Mouse (Mus musculus) hindbrain, embryonic 15.5 days (tissue): ENCODE results near the gene B9d1. TPM values are rescaled to one million over a fixed set of nuclear protein-coding genes. Genes with fewer than 3 reads are reported as not detected.

Experiments used
- ATAC-seq: fragments of 200-750 bp; cut with Nextera tagmentation; 2 replicates; pipeline ENCODE4 v1.8.0; 2017; ENCODE audit warnings: low read depth, moderate number of reproducible peaks, moderate TSS enrichment; ENCODE audit not compliant: low FRiP score
- H3K27ac ChIP-seq: fragments of 300-500 bp; sonication (generic); replicated peaks from 2 replicates; pipeline ENCODE4 v1.5.1; 2015; ENCODE audit warnings: mild to moderate bottlenecking, inconsistent platforms
- H3K27me3 ChIP-seq: fragments of 300-500 bp; sonication (generic); 2 replicates; pipeline ENCODE4 v1.6.1; 2015; ENCODE audit warnings: control low read depth, inconsistent platforms
- H3K36me3 ChIP-seq: fragments of 300-500 bp; sonication (generic); 2 replicates; pipeline ENCODE4 v1.6.1; 2015; ENCODE audit warnings: control low read depth, inconsistent platforms
- H3K4me1 ChIP-seq: fragments of 300-500 bp; sonication (generic); replicated peaks from 2 replicates; pipeline ENCODE4 v1.6.1; 2015; ENCODE audit warnings: control low read depth, inconsistent platforms
- H3K4me2 ChIP-seq: fragments of 300-500 bp; sonication (generic); 2 replicates; pipeline ENCODE4 v1.6.1; 2015; ENCODE audit warnings: moderate library complexity, mild to moderate bottlenecking, inconsistent platforms
- H3K4me3 ChIP-seq: fragments of 300-500 bp; sonication (generic); 2 replicates; pipeline ENCODE4 v1.5.1; 2015; ENCODE audit warnings: mild to moderate bottlenecking, inconsistent platforms
- H3K9ac ChIP-seq: fragments of 300-500 bp; sonication (generic); 2 replicates; pipeline ENCODE4 v1.6.1; 2015; ENCODE audit warnings: inconsistent platforms
- H3K9me3 ChIP-seq: fragments of 300-500 bp; sonication (generic); 2 replicates; pipeline ENCODE4 v1.6.1; 2016; ENCODE audit warnings: control low read depth, inconsistent platforms
- WGBS: fragments of 180-500 bp; shearing (Covaris S2); methylation state at CpG from one replicate; pipeline ENCODE4 v1.1.7; 2015; 5-methylcytosine and 5-hydroxymethylcytosine counted together
- polyA plus RNA-seq: library from polyadenylated mRNA; unstranded; fragments of >200 nt; fragmentation: Nextera tagmentation; extraction: Ambion mirVana; gene quantifications from 2 replicates; pipeline ENCODE4 v1.2.1, GENCODE M21; 2015

Gene B9d1
- polyA plus RNA-seq, 1 experiment from 2014 or later: 34.9 TPM

DNA sequence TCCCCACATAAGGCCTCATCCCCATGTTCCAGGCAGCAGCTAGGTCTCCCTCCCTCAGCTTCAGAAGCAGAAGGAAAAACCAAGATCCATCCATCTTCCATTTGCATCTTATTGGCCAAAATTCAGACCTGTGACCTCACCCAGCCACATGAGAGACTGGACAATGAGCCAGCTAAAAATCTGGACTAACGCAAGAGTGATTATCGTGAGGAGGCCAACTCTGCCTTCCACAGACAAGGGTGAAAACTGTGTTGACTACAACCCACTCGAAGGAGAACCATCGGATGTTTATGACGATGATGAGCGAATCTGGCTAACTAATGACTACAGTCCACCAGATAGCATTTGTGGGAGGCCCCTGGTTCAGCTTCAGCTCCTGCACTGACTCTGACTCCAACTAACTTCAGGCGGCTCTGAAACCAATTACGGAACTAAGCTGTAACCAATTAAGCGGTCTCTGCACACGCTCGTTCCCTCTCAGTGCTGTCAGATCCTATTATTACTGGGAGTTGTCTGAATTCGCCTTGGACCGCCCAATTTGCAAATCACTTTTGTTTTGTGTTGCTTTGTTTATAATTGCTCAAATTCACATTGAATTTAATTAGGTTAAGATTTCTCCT is 21.6 kb upstream of the B9d1 start:
- Histone ChIP-seq H3K4me3 (no peak overlapping the region), H3K27me3 (no peaks in the 10 kb centered on the region), H3K4me1 (peaks cover 33% of the 10 kb centered on the region), H3K27ac (no peak overlapping the region), H3K36me3 (peaks cover 4% of the 10 kb centered on the region; the same call in 1 of the 2 replicates), H3K9ac (no peak overlapping the region), H3K9me3 (no peaks in the 10 kb centered on the region), H3K4me2 (no peak overlapping the region)
- ATAC-seq: no peak
- 62% methylated on average over 13 of the region's 13 CpGs for WGBS

DNA sequence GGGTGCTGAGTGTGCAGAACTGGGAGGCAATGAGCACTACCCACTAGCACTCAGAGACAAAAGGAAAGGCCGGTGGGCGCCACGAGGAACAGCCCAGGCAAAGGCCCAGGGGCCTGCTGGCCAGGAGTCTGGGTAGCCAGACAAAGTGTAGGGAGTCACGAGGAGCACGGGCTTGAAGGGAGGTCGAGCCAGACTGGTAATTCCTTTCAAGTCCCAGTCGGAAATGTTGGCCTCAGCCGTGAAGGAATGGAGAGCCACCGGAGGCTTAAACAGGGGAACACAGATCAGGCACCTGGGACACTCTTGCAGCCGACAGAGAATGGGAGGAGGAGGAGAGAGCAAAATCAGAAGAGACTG is 20.7 kb upstream of the B9d1 start:
- WGBS: 12% methylated on average over 10 of the region's 10 CpGs
- no peak overlapping the region for H3K4me3 ChIP-seq
- no peaks in the 10 kb centered on the region for H3K27me3 ChIP-seq
- ATAC-seq: no peak
- no peak overlapping the region for H3K9ac ChIP-seq
- peak overlapping the region; percentile 78 for H3K27ac ChIP-seq
- H3K9me3 ChIP-seq: no peaks in the 10 kb centered on the region
- H3K4me2 ChIP-seq: peak overlapping the region; percentile 12
- peaks cover 11% of the 10 kb centered on the region for H3K36me3 ChIP-seq
- peaks cover 37% of the 10 kb centered on the region for H3K4me1 ChIP-seq

DNA sequence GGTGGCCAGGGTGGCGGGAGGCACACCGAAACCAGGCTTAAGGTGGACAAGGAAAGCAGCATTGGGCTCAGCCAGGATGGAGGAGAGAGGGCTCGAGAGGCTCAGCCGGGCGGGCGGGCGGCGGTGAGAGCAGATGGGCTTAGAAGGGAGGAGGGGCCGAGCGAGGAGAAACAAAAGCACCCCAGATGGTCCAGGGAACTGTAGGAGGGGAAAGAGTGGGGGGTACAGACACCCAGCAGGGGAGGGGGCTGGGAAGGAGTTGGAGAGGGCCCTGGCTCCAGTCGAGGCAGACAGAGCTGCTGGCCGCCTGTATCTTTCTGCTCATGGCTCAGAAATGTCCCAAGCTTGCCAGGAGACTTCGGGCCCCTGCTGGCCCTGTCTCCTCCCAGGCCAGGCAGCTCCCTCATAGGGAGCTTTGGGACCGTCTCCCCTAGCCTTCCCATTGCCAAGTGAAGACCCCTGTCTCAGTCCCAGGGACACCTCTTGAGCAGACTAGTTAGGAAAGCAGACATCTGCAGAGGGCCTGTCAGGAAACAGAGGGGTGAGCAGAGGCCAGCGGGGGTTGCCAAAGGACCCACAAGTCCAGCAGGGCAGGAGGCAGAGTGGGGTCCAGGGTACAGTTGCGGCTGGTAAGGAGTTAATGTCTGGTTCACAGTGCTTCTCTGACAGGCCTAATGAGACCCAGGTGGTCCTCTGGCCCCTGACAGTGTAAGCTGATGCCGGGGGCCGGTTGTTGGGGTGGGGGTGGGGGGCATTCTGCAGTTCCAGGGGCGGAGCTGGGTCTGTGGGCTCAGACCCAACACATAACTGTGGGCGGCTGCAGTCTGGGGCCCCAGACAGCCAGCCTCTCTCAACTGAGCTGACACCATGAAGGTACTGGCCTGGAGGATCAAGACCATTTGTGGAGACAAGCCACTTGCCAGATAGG is 20.1 kb upstream of the B9d1 start, which contains the start of gene Mfap4:
Mfap4 (plus strand) TSS at position 819 of the 928 bp plus-strand sequence.
- 5% methylated on average over 19 of the region's 20 CpGs for WGBS
- H3K9me3 ChIP-seq: no peaks in the 10 kb centered on the region
- H3K27me3 ChIP-seq: no peaks in the 10 kb centered on the region
- no peak within 1 kb of the TSS for H3K4me3 ChIP-seq
- peak within 1 kb of the TSS; percentile 78 for H3K27ac ChIP-seq
- peak within 1 kb of the TSS; percentile 18 for H3K4me2 ChIP-seq
- peaks cover 43% of the 10 kb centered on the region for H3K4me1 ChIP-seq
- ATAC-seq: peak; percentile 65
- H3K36me3 ChIP-seq: peaks cover 18% of the 10 kb centered on the region
- H3K9ac ChIP-seq: no peak within 1 kb of the TSS

DNA sequence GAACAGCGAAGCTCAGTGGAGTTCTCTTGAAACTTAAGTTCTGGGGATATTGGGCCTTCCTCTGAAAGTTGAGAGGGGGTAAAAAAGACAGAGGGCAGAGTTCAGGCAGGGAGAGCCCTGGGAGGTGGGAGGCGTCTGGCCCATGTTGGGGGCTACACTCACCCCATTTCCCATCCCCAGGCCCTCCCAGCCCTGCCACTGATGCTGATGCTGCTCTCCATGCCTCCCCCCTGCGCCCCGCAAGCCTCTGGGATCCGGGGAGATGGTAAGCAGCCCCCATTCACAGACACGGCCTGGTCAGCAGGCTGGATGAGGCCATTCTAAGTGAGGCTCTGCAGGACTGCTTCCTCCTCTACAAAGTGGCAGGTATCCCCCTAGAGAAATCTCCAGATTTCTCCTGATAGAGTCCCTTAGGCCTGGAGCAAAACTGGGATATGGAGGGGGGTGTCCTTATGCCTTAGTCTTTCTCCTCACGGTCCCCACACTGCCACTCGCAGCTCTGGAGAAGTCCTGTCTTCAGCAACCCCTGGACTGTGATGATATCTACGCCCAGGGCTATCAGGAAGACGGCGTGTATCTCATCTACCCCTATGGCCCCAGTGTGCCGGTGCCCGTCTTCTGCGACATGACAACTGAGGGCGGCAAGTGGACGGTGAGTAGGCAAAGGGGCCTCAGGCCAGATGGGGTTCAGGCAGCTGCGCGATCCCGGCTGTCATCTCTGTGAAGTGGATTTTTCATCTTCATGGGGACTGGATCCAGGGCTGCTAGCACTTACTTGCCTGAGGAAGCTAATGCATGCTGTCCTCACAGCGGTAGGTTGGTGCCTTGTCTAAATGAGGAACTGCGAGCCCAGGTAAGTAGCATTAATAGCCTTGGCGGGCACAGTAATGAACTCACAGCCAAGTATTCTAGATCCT is 19.1 kb upstream of the B9d1 start:
- H3K27ac ChIP-seq: peak overlapping the region; percentile 78
- 49% methylated on average over 22 of the region's 22 CpGs for WGBS
- H3K9me3 ChIP-seq: no peaks in the 10 kb centered on the region
- no peaks in the 10 kb centered on the region for H3K27me3 ChIP-seq
- H3K36me3 ChIP-seq: peaks cover 26% of the 10 kb centered on the region
- H3K9ac ChIP-seq: no peak overlapping the region
- H3K4me1 ChIP-seq: peaks cover 52% of the 10 kb centered on the region
- peak overlapping the region; percentile 18; the same call in 1 of the 2 replicates for H3K4me2 ChIP-seq
- H3K4me3 ChIP-seq: no peak overlapping the region
- no peak for ATAC-seq

DNA sequence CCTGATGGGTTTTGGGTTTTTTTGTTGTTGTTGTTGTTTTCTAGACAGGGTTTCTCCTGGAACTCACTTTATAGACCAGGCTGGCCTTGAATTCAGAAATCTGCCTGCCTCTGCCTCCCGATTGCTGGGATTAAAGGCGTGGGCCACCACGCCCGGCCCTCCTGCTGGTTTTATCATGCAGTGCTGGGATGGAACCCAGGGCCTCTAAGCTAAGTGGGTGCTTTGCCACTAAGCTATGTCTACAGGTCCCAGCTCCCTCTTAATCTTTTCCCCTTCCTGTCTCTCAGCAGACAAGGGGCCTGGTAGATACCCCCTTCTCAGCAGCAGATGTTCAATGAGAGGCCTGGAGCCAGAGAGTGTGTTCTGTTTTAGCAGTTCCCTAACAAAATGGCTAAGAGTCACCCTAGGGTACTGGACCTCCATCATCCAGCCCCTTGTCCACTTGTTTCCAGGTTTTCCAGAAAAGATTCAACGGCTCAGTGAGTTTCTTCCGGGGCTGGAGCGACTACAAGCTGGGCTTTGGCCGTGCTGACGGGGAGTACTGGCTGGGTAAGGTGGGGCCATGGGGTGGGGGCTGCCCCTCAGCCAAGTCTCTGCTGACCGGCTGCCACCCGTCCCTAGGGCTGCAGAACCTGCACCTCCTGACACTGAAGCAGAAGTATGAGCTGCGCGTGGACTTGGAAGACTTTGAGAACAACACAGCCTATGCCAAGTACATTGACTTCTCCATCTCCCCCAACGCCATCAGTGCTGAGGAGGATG is 18.3 kb upstream of the B9d1 start:
- Histone ChIP-seq H3K27me3 (no peaks in the 10 kb centered on the region), H3K4me1 (peaks cover 54% of the 10 kb centered on the region), H3K4me2 (no peak overlapping the region), H3K9me3 (no peaks in the 10 kb centered on the region), H3K27ac (no peak overlapping the region; the same call in 1 of the 2 replicates), H3K36me3 (peaks cover 34% of the 10 kb centered on the region), H3K9ac (no peak overlapping the region), H3K4me3 (no peak overlapping the region)
- ATAC-seq: no peak
- 85% methylated on average over 14 of the region's 14 CpGs for WGBS

DNA sequence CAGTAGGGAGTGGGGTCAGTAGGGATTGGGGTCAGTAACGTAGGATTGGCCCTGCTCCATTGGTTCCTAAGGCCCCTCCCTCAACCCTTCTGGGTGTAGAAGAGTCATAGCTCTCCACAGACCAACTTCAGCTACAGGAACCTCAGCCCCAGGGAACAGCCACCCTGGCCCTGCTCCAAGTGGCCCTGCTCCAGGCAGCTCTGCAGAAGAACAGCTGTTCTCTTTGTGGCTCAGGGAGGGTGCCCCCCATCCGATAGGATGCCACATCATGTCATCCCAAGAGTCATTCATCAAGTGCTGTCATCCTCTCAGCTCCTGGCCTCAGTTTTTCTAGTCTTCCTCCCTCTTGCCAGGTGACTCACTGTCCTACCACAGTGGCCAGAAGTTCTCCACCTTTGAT is 17.5 kb upstream of the B9d1 start:
- H3K36me3 ChIP-seq: peaks cover 39% of the 10 kb centered on the region

DNA sequence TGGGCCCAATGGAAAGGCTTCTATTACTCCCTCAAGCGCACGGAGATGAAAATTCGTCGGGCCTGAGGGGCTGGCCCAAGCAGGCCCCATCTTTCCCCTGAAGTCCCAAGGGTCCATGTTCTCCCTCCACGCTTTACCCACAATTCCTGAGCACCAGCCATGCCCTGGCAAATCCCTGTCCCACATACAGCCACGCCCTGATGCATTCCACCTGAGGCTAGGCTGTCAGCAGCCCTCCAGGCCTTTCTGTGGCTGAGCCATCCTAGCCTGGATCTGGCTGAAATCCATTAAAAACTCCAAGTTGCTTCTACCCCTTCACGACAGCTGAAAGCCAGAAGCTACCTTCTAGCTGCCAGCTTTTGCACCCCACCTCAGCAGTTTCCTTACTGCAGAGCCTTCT is 17.0 kb upstream of the B9d1 start:
- Histone ChIP-seq H3K4me3 (no peak overlapping the region), H3K27ac (no peak overlapping the region), H3K36me3 (peaks cover 39% of the 10 kb centered on the region), H3K9me3 (no peaks in the 10 kb centered on the region), H3K4me1 (peaks cover 61% of the 10 kb centered on the region), H3K27me3 (no peaks in the 10 kb centered on the region), H3K4me2 (no peak overlapping the region), H3K9ac (no peak overlapping the region)
- 80% methylated on average over 7 of the region's 7 CpGs for WGBS
- ATAC-seq: no peak

More for the DNA sequence above, 17.5 kb upstream of the B9d1 start:
- H3K4me1 ChIP-seq: peaks cover 55% of the 10 kb centered on the region
- H3K4me3 ChIP-seq: no peak overlapping the region
- H3K9ac ChIP-seq: no peak overlapping the region
- ATAC-seq: peak; percentile 17; the same call in 1 of the 2 replicates
- no peaks in the 10 kb centered on the region for H3K27me3 ChIP-seq
- no peaks in the 10 kb centered on the region for H3K9me3 ChIP-seq
- H3K4me2 ChIP-seq: no peak overlapping the region
- WGBS: 27% methylated on average over 2 of the region's 2 CpGs
- H3K27ac ChIP-seq: no peak overlapping the region

DNA sequence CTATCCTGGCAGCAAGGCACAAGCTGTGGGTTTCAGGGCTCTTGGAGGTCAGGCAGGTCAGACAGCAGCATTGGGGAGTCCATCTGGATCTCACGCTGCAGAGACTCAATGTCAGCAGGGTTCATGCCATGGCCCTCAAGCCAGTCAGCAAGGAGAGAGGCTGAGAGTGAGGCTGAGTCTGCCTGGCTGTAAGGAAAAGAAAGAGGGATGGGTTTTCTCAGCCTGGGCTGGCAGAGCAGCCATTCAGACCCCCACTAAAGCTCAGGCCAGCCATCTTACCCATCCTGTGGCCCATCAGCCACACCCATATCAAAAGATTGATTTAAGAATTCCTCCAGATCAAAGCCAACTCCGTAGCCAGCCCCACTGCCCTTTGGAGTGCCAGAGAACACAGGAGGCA is 15.9 kb upstream of the B9d1 start:
- no peak overlapping the region for H3K27ac ChIP-seq
- no peak for ATAC-seq
- peaks cover 65% of the 10 kb centered on the region for H3K4me1 ChIP-seq
- H3K4me3 ChIP-seq: no peak overlapping the region
- peaks cover 39% of the 10 kb centered on the region for H3K36me3 ChIP-seq
- WGBS: 91% methylated on average over 2 of the region's 2 CpGs
- no peaks in the 10 kb centered on the region for H3K27me3 ChIP-seq
- no peaks in the 10 kb centered on the region for H3K9me3 ChIP-seq
- H3K9ac ChIP-seq: no peak overlapping the region
- H3K4me2 ChIP-seq: no peak overlapping the region

DNA sequence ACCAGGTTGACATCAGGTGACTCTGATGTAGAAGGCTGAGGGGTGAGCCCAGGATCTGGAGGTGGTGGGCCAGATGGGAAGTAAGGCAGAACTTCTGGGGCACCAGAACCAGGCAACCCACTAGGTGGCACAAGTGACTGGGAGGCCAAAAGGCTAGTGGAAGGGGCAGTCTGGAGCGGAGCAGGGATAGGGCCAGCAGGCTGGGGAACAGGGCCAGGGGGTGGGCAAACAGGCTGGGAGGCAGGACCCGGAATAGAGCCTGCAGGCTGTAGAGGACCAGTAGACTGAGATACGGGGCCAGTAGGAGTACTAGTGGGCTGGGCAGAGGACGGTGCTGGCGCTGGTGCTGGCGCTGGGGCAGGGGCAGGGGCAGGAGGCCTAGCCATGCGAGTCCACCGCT is 15.1 kb upstream of the B9d1 start:
- H3K27ac ChIP-seq: no peak overlapping the region
- H3K9me3 ChIP-seq: no peaks in the 10 kb centered on the region
- no peak overlapping the region for H3K9ac ChIP-seq
- WGBS: 92% methylated on average over 8 of the region's 8 CpGs
- H3K4me3 ChIP-seq: no peak overlapping the region
- no peak overlapping the region for H3K4me2 ChIP-seq
- ATAC-seq: no peak
- H3K27me3 ChIP-seq: no peaks in the 10 kb centered on the region
- peaks cover 59% of the 10 kb centered on the region for H3K4me1 ChIP-seq
- peaks cover 39% of the 10 kb centered on the region for H3K36me3 ChIP-seq

DNA sequence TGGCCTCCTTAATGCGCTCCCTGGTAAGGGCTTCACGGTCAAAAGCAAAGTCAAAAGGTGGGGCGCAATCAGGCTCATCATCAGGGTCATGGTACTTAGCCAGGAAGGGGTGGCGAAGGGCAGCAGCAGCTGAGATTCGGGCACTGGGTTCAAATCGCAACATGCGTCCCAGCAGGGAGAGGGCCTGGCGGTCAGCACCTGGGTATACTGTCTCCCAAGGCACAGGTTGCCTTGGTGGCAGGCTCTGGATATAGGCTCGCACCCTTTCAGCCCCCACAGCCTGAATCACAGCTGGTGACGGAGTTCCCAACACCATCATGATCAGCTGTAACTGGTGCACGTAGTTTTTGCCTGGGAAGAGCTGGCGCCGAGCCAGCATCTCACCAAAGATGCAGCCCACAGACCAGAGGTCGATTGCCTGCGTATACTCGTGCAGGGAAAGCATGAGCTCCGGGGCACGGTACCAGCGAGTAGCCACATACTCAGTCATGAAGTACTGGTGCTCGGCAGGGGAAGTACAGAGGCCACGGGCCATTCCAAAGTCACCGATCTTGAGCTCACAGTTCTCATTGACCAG is 13.9 kb upstream of the B9d1 start:
- 84% methylated on average over 22 of the region's 22 CpGs for WGBS
- peaks cover 39% of the 10 kb centered on the region for H3K36me3 ChIP-seq
- H3K4me3 ChIP-seq: no peak overlapping the region
- H3K27ac ChIP-seq: no peak overlapping the region
- no peaks in the 10 kb centered on the region for H3K9me3 ChIP-seq
- H3K4me1 ChIP-seq: peaks cover 51% of the 10 kb centered on the region
- H3K9ac ChIP-seq: no peak overlapping the region
- no peak overlapping the region for H3K4me2 ChIP-seq
- no peak for ATAC-seq
- H3K27me3 ChIP-seq: no peaks in the 10 kb centered on the region
